32 mouse cellular contexts compared by ENCODE assay signal in the genomic region with DNA sequence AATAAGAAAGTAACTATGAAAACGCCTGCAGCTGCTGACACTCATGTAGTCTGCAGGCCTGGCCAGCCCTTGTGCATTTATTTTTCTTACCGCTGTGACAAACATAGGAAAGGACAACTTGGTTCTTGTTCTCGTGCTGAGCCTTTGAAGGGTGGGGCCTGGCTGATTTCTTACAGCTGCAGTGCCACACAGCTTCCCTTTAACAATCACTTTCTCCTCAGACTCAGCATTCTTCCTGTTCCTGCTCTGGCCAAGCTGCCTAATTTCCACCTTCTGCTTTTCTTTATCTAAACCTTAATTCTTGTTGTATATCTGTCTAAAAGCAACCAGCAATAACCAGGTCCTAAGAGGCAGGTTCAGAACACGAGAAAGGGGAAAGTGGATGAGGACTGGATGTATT. TPM values are rescaled to one million over a fixed set of nuclear protein-coding genes. Genes with fewer than 3 reads are reported as not detected.
DNase-seq lines count a peak whose midpoint lies in the region; ATAC-seq and TF ChIP-seq lines count a peak whose summit lies in the region.
"Had no signal": no experiment of that assay in that cellular context is flagged by ENCODE, and none has a peak within 500 bp of the region (broad histone marks: within the 10 kb centered on the region; RNA-seq: fewer than 3 reads in every experiment).

No protein-coding gene starts in this region.

- H3K36me3 ChIP-seq in macrophage (ENCODE audit: inconsistent target) = no peaks in the 10 kb centered on the region
- H3K36me3 ChIP-seq: embryonic facial prominence, embryonic 12.5 days; embryonic facial prominence, embryonic 15.5 days; hindbrain, embryonic 10.5 days; hindbrain, embryonic 13.5 days had no signal

- no peak for TF ChIP-seq CTCF in bone marrow macrophage, adult 2 months (IDR thresholded peaks at IDR 0.05; ENCODE audit: low read depth, low read length)

- no peaks in the 10 kb centered on the region for H3K79me2 ChIP-seq in macrophage (ENCODE audit: inconsistent target)

- peak overlapping the region; percentile 55 for H3K27ac ChIP-seq in bone marrow macrophage, adult 2 months (ENCODE audit: insufficient read depth, low read depth, low read length)
- peak overlapping the region; percentile 31 for H3K27ac ChIP-seq in macrophage
- H3K27ac ChIP-seq: embryonic facial prominence, embryonic 12.5 days; embryonic facial prominence, embryonic 15.5 days; gastrocnemius, adult 2 months; hindbrain, embryonic 10.5 days; hindbrain, embryonic 13.5 days had no signal

- H3K4me1 ChIP-seq in bone marrow macrophage, adult 2 months (ENCODE audit: control insufficient read depth, insufficient read depth, low read length) = peaks cover 15% of the 10 kb centered on the region
- H3K4me1 ChIP-seq: embryonic facial prominence, embryonic 12.5 days; embryonic facial prominence, embryonic 15.5 days; hindbrain, embryonic 10.5 days; hindbrain, embryonic 13.5 days had no signal

- DNase-seq in retina, postnatal 1 day = peak; percentile 26
- no peak for DNase-seq in retina, embryonic 14.5 days (ENCODE audit: low spot score)
- no peak for DNase-seq in kidney, adult 18-20 months
- DNase-seq in kidney, postnatal 25 days = no peak
- DNase-seq: adrenal gland, adult 8-10 months; adrenal gland, postnatal 25 days; cerebellum, adult 18-20 months; cerebellum, adult 9-10 months; cerebellum, postnatal 14 days; forebrain, postnatal 0 days; gastrocnemius, adult 2 months; gastrocnemius, postnatal 14 days; heart, adult 11 months had no signal

- 16% methylated on average over 4 of the region's 4 CpGs for WGBS in macrophage (ENCODE audit: missing documents)

- TF ChIP-seq POLR2A in bone marrow macrophage, adult 2 months (IDR thresholded peaks at IDR 0.05; ENCODE audit: borderline replicate concordance, low read depth, low read length) = no peak

- no peak for ATAC-seq in monocyte, adult 5-6 weeks (replicated peaks; ENCODE audit: insufficient number of reproducible peaks, low FRiP score, low TSS enrichment, poor library complexity, severe bottlenecking)
- ATAC-seq: CD4-positive, CD25-positive, alpha-beta regulatory T cell, adult 4 months; forebrain, embryonic 14.5 days; forebrain, postnatal 0 days; hindbrain, embryonic 16.5 days had no signal

- peak overlapping the region; percentile 26; the same call in 1 of the 2 replicates for H3K4me3 ChIP-seq in bone marrow macrophage, adult 2 months (ENCODE audit: insufficient read depth, low read length)
- H3K4me3 ChIP-seq in macrophage (ENCODE audit: inconsistent target) = no peak overlapping the region
- H3K4me3 ChIP-seq: embryonic facial prominence, embryonic 12.5 days; embryonic facial prominence, embryonic 15.5 days; gastrocnemius, adult 2 months; hindbrain, embryonic 10.5 days; hindbrain, embryonic 13.5 days had no signal

RNA-seq across cellular contexts. Expression of gene Gm10142, which starts 1.9 kb away (rescaled TPM):
- polyA plus RNA-seq in bone marrow macrophage, adult 2 months (2012; ENCODE audit: insufficient read depth, insufficient read length, missing spikeins) = not detected in 2 replicates
- not detected for total RNA-seq in macrophage (2018; cell fraction: chromatin; rRNA removed)
- not detected for total RNA-seq in macrophage (2018; cell fraction: cytosol; rRNA removed)
- not detected for total RNA-seq in macrophage (2018; cell fraction: nucleus; rRNA removed)
- not detected in 3 replicates for polyA plus RNA-seq in macrophage (2018)
- not detected in 3 replicates for total RNA-seq in monocyte, adult 5-6 weeks (2017)
- total RNA-seq: adrenal gland, adult 8-10 months; adrenal gland, postnatal 25 days; forebrain, postnatal 0 days; gastrocnemius, adult 2 months; gastrocnemius, postnatal 14 days; gastrocnemius, postnatal 4 days; heart, adult 8-10 months; heart, postnatal 25 days had no signal
- polyA plus RNA-seq: C2C12; CD4-positive, CD25-positive, alpha-beta regulatory T cell, adult 4 months; embryonic facial prominence, embryonic 12.5 days; forebrain, embryonic 11.5 days; forebrain, embryonic 14.5 days; forebrain, postnatal 0 days; frontal cortex, adult 2 months; heart, embryonic 11.5 days; heart, embryonic 14.5 days; heart, postnatal 0 days; hindbrain, embryonic 10.5 days; hindbrain, embryonic 13.5 days; hindbrain, embryonic 16.5 days had no signal

RNA-seq across cellular contexts. Expression of gene Gm10024, which starts 2.5 kb away (rescaled TPM):
- polyA plus RNA-seq in bone marrow macrophage, adult 2 months (2012; ENCODE audit: insufficient read depth, insufficient read length, missing spikeins) = not detected in 2 replicates
- total RNA-seq in macrophage (2018; cell fraction: chromatin; rRNA removed) = not detected
- total RNA-seq in macrophage (2018; cell fraction: cytosol; rRNA removed) = not detected
- not detected for total RNA-seq in macrophage (2018; cell fraction: nucleus; rRNA removed)
- not detected in 3 replicates for polyA plus RNA-seq in macrophage (2018)
- total RNA-seq in monocyte, adult 5-6 weeks (2017) = not detected in 3 replicates
- total RNA-seq: adrenal gland, adult 8-10 months; adrenal gland, postnatal 25 days; forebrain, postnatal 0 days; gastrocnemius, adult 2 months; gastrocnemius, postnatal 14 days; gastrocnemius, postnatal 4 days; heart, adult 8-10 months; heart, postnatal 25 days had no signal
- polyA plus RNA-seq: C2C12; CD4-positive, CD25-positive, alpha-beta regulatory T cell, adult 4 months; embryonic facial prominence, embryonic 12.5 days; forebrain, embryonic 11.5 days; forebrain, embryonic 14.5 days; forebrain, postnatal 0 days; frontal cortex, adult 2 months; heart, embryonic 11.5 days; heart, embryonic 14.5 days; heart, postnatal 0 days; hindbrain, embryonic 10.5 days; hindbrain, embryonic 13.5 days; hindbrain, embryonic 16.5 days had no signal

RNA-seq across cellular contexts. Expression of gene Krtap12-1, which starts 6.7 kb away (rescaled TPM):
- not detected in 2 replicates for polyA plus RNA-seq in bone marrow macrophage, adult 2 months (2012; ENCODE audit: insufficient read depth, insufficient read length, missing spikeins)
- total RNA-seq in macrophage (2018; cell fraction: chromatin; rRNA removed) = not detected
- not detected for total RNA-seq in macrophage (2018; cell fraction: cytosol; rRNA removed)
- not detected for total RNA-seq in macrophage (2018; cell fraction: nucleus; rRNA removed)
- polyA plus RNA-seq in macrophage (2018) = not detected in 3 replicates
- total RNA-seq in monocyte, adult 5-6 weeks (2017) = not detected in 3 replicates
- total RNA-seq: adrenal gland, adult 8-10 months; adrenal gland, postnatal 25 days; forebrain, postnatal 0 days; gastrocnemius, adult 2 months; gastrocnemius, postnatal 14 days; gastrocnemius, postnatal 4 days; heart, adult 8-10 months; heart, postnatal 25 days had no signal
- polyA plus RNA-seq: C2C12; CD4-positive, CD25-positive, alpha-beta regulatory T cell, adult 4 months; embryonic facial prominence, embryonic 12.5 days; forebrain, embryonic 11.5 days; forebrain, embryonic 14.5 days; forebrain, postnatal 0 days; frontal cortex, adult 2 months; heart, embryonic 11.5 days; heart, embryonic 14.5 days; heart, postnatal 0 days; hindbrain, embryonic 10.5 days; hindbrain, embryonic 13.5 days; hindbrain, embryonic 16.5 days had no signal

RNA-seq across cellular contexts. Expression of gene Gm10272, which starts 7.3 kb away (rescaled TPM):
- not detected in 2 replicates for polyA plus RNA-seq in bone marrow macrophage, adult 2 months (2012; ENCODE audit: insufficient read depth, insufficient read length, missing spikeins)
- not detected for total RNA-seq in macrophage (2018; cell fraction: chromatin; rRNA removed)
- total RNA-seq in macrophage (2018; cell fraction: cytosol; rRNA removed) = not detected
- not detected for total RNA-seq in macrophage (2018; cell fraction: nucleus; rRNA removed)
- not detected in 3 replicates for polyA plus RNA-seq in macrophage (2018)
- total RNA-seq in monocyte, adult 5-6 weeks (2017) = not detected in 3 replicates
- total RNA-seq: adrenal gland, adult 8-10 months; adrenal gland, postnatal 25 days; forebrain, postnatal 0 days; gastrocnemius, adult 2 months; gastrocnemius, postnatal 14 days; gastrocnemius, postnatal 4 days; heart, adult 8-10 months; heart, postnatal 25 days had no signal
- polyA plus RNA-seq: C2C12; CD4-positive, CD25-positive, alpha-beta regulatory T cell, adult 4 months; embryonic facial prominence, embryonic 12.5 days; forebrain, embryonic 11.5 days; forebrain, embryonic 14.5 days; forebrain, postnatal 0 days; frontal cortex, adult 2 months; heart, embryonic 11.5 days; heart, embryonic 14.5 days; heart, postnatal 0 days; hindbrain, embryonic 10.5 days; hindbrain, embryonic 13.5 days; hindbrain, embryonic 16.5 days had no signal

RNA-seq across cellular contexts. Expression of gene Gm10100, which starts 12.6 kb away (rescaled TPM):
- not detected in 2 replicates for polyA plus RNA-seq in bone marrow macrophage, adult 2 months (2012; ENCODE audit: insufficient read depth, insufficient read length, missing spikeins)
- not detected for total RNA-seq in macrophage (2018; cell fraction: chromatin; rRNA removed)
- not detected for total RNA-seq in macrophage (2018; cell fraction: cytosol; rRNA removed)
- total RNA-seq in macrophage (2018; cell fraction: nucleus; rRNA removed) = not detected
- not detected in 3 replicates for polyA plus RNA-seq in macrophage (2018)
- total RNA-seq in monocyte, adult 5-6 weeks (2017) = not detected in 3 replicates
- total RNA-seq: adrenal gland, adult 8-10 months; adrenal gland, postnatal 25 days; forebrain, postnatal 0 days; gastrocnemius, adult 2 months; gastrocnemius, postnatal 14 days; gastrocnemius, postnatal 4 days; heart, adult 8-10 months; heart, postnatal 25 days had no signal
- polyA plus RNA-seq: C2C12; CD4-positive, CD25-positive, alpha-beta regulatory T cell, adult 4 months; embryonic facial prominence, embryonic 12.5 days; forebrain, embryonic 11.5 days; forebrain, embryonic 14.5 days; forebrain, postnatal 0 days; frontal cortex, adult 2 months; heart, embryonic 11.5 days; heart, embryonic 14.5 days; heart, postnatal 0 days; hindbrain, embryonic 10.5 days; hindbrain, embryonic 13.5 days; hindbrain, embryonic 16.5 days had no signal
